Mouse (Mus musculus) lung, postnatal 0 days (tissue): ENCODE measurements around the gene Dock7.

Experiments used
- CTCF ChIP-seq: IDR thresholded peaks from 2 replicates; pipeline ENCODE4 v1.5.1; 2016; ENCODE audit warnings: antibody characterized with exemption, mild to moderate bottlenecking
- EP300 ChIP-seq: IDR thresholded peaks from 2 replicates; pipeline ENCODE4 v1.6.1; 2016; ENCODE audit warnings: antibody characterized with exemption, mild to moderate bottlenecking, control low read depth

DNA sequence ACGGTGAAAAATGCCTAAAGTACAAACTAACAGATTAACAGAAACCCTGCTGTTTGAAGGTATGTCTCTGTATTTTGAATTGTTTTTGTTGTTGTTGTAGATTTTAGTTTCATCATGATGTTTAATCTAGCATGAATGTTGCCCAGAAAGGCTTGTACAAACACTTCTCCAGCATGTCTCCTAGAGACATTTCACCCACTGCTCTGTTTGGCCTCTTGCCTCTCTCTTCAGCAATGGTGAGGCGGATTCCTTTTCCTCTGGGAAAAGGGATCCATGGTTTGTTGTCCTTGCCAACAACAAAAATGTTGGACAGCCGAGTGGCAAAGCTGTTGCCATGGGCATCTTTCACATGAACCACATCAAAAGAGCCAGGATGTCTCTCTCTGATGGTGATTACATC is 17.9 kb downstream of the Dock7 start:
- TF ChIP-seq EP300 (no peak), CTCF (no peak)
